In the genomic region with DNA sequence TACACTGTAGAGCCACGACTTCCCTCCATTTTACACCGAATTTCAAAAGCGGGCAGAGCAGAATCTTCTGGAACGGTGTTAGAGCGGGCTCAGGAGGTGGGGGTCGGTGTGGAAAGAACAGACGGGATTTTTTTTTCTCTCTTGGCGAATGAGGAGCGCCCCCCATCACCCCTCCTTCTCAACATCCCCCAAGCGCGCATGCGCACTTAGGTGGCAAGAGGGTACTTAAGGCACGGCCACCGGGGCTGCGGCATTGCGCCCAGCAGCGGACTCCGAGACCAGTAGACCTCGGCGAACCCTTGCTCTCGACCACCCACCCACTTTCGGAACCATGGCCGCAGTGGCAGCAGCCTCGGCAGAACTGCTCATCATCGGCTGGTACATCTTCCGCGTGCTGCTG, we compare ENCODE assay signal across 8 mouse cellular contexts. TPM values are rescaled to one million over a fixed set of nuclear protein-coding genes. Genes with fewer than 3 reads are reported as not detected.
DNase-seq lines count a peak whose midpoint lies in the region; ATAC-seq and TF ChIP-seq lines count a peak whose summit lies in the region.

A gene (plus strand): TSS at position 221 of the 400 bp plus-strand sequence.

- intact Hi-C loops in heart, adult 2 months (cut with DNase I) = no loop called here

- H3K27ac ChIP-seq in heart, adult 2 months = no peak within 1 kb of the TSS
- peak within 1 kb of the TSS; percentile 71 for H3K27ac ChIP-seq in hindbrain, embryonic 11.5 days (ENCODE audit: low read depth, low read length)
- peak within 1 kb of the TSS; percentile 65 for H3K27ac ChIP-seq in limb, embryonic 14.5 days (replicated peaks; ENCODE audit: low read depth, low read length)
- H3K27ac ChIP-seq in neural tube, embryonic 15.5 days (replicated peaks) = peak within 1 kb of the TSS; percentile 87

- no peaks in the 10 kb centered on the region; the same call in 1 of the 2 replicates for H3K9me3 ChIP-seq in hindbrain, embryonic 11.5 days (ENCODE audit: control insufficient read depth, low read length)
- peaks cover 58% of the 10 kb centered on the region for H3K9me3 ChIP-seq in limb, embryonic 14.5 days (ENCODE audit: control insufficient read depth, low read length)
- H3K9me3 ChIP-seq in neural tube, embryonic 15.5 days (replicated peaks) = peaks cover 7% of the 10 kb centered on the region

- no peak for DNase-seq in heart, adult 2 months
- DNase-seq in heart, adult 11 months = no peak
- DNase-seq in ES-CJ7 (ENCODE audit: low read depth, low spot score) = peak; percentile 54
- peak; percentile 73 to 86 for DNase-seq in cerebellum, postnatal 4 days (ENCODE audit: low spot score in 2 of 2)
- DNase-seq in hindbrain, embryonic 11.5 days (ENCODE audit: low spot score) = peak; percentile 91
- DNase-seq in limb, embryonic 14.5 days (ENCODE audit: low spot score) = peak; percentile 63
- DNase-seq in c-Kit-positive CD71-positive TER-119-positive erythroid progenitor cells, embryonic 14.5 days (ENCODE audit: low spot score) = no peak

- peak within 1 kb of the TSS; percentile 72 for H3K4me2 ChIP-seq in hindbrain, embryonic 11.5 days (replicated peaks; ENCODE audit: low read depth, low read length)
- H3K4me2 ChIP-seq in limb, embryonic 14.5 days (replicated peaks; ENCODE audit: low read depth, low read length, severe bottlenecking) = peak within 1 kb of the TSS; percentile 53
- H3K4me2 ChIP-seq in neural tube, embryonic 15.5 days = peak within 1 kb of the TSS; percentile 63

- no peak within 1 kb of the TSS for H3K9ac ChIP-seq in heart, adult 2 months (ENCODE audit: low read depth, low read length)
- peak within 1 kb of the TSS; percentile 78 for H3K9ac ChIP-seq in hindbrain, embryonic 11.5 days (ENCODE audit: low read depth, low read length)
- H3K9ac ChIP-seq in limb, embryonic 14.5 days (ENCODE audit: low read depth, low read length, severe bottlenecking) = peak within 1 kb of the TSS; percentile 71
- peak within 1 kb of the TSS; percentile 59 for H3K9ac ChIP-seq in neural tube, embryonic 15.5 days (replicated peaks)

- no peak for TF ChIP-seq POLR2A in heart, adult 2 months (IDR thresholded peaks at IDR 0.05; ENCODE audit: insufficient read depth, low read depth, low read length)
- TF ChIP-seq POLR2A in limb, embryonic 14.5 days (IDR thresholded peaks at IDR 0.05; ENCODE audit: borderline replicate concordance, extremely low read depth, insufficient read depth, insufficient read length) = peak; percentile 99

- no peaks in the 10 kb centered on the region; the same call in 1 of the 2 replicates for H3K79me2 ChIP-seq in heart, adult 2 months (replicated peaks; ENCODE audit: control insufficient read depth, insufficient read depth, low read length)

- ATAC-seq in hindbrain, embryonic 11.5 days (ENCODE audit: low FRiP score) = peak; percentile 74
- ATAC-seq in limb, embryonic 14.5 days (ENCODE audit: low FRiP score, low read depth) = peak; percentile 45
- peak; percentile 71 for ATAC-seq in neural tube, embryonic 15.5 days (ENCODE audit: low FRiP score)

- H3K27me3 ChIP-seq in heart, adult 2 months (ENCODE audit: control insufficient read depth, insufficient read depth, low read length) = no peaks in the 10 kb centered on the region
- no peaks in the 10 kb centered on the region for H3K27me3 ChIP-seq in hindbrain, embryonic 11.5 days (ENCODE audit: control insufficient read depth, insufficient read depth, low read length)
- no peaks in the 10 kb centered on the region for H3K27me3 ChIP-seq in limb, embryonic 14.5 days (ENCODE audit: control insufficient read depth, insufficient read depth, low read length)
- no peaks in the 10 kb centered on the region for H3K27me3 ChIP-seq in neural tube, embryonic 15.5 days (replicated peaks)

- H3K4me1 ChIP-seq in heart, adult 2 months (ENCODE audit: control insufficient read depth, insufficient read depth, low read length) = peaks cover 3% of the 10 kb centered on the region
- H3K4me1 ChIP-seq in hindbrain, embryonic 11.5 days (replicated peaks; ENCODE audit: control insufficient read depth, insufficient read depth, low read length) = peaks cover 4% of the 10 kb centered on the region; the same call in 1 of the 2 replicates
- peaks cover 24% of the 10 kb centered on the region for H3K4me1 ChIP-seq in limb, embryonic 14.5 days (ENCODE audit: control insufficient read depth, insufficient read depth, low read length)
- H3K4me1 ChIP-seq in neural tube, embryonic 15.5 days = peaks cover 54% of the 10 kb centered on the region

- no peak for TF ChIP-seq EP300 in heart, adult 2 months (IDR thresholded peaks at IDR 0.05; ENCODE audit: insufficient read depth, low read depth, low read length)

- TF ChIP-seq CTCF in heart, adult 2 months (IDR thresholded peaks at IDR 0.05) = no peak

- WGBS in heart, adult 2 months = 56% methylated on average over 27 of the region's 27 CpGs
- WGBS in hindbrain, embryonic 11.5 days = 51% methylated on average over 27 of the region's 27 CpGs
- 56% methylated on average over 26 of the region's 27 CpGs for WGBS in limb, embryonic 14.5 days
- WGBS in neural tube, embryonic 15.5 days = 50% methylated on average over 26 of the region's 27 CpGs

- H3K4me3 ChIP-seq in heart, adult 2 months = peak within 1 kb of the TSS; percentile 44
- H3K4me3 ChIP-seq in hindbrain, embryonic 11.5 days (ENCODE audit: low read depth, low read length) = peak within 1 kb of the TSS; percentile 62
- H3K4me3 ChIP-seq in limb, embryonic 14.5 days (replicated peaks; ENCODE audit: low read length) = peak within 1 kb of the TSS; percentile 53
- H3K4me3 ChIP-seq in neural tube, embryonic 15.5 days (replicated peaks) = peak within 1 kb of the TSS; percentile 49

- no peaks in the 10 kb centered on the region; the same call in 1 of the 2 replicates for H3K36me3 ChIP-seq in heart, adult 2 months (ENCODE audit: control insufficient read depth, insufficient read depth, low read length)
- H3K36me3 ChIP-seq in hindbrain, embryonic 11.5 days (ENCODE audit: control insufficient read depth, insufficient read depth, low read length) = peaks cover 13% of the 10 kb centered on the region
- peaks cover 38% of the 10 kb centered on the region for H3K36me3 ChIP-seq in limb, embryonic 14.5 days (ENCODE audit: control insufficient read depth, insufficient read depth, low read length)
- H3K36me3 ChIP-seq in neural tube, embryonic 15.5 days = peaks cover 55% of the 10 kb centered on the region

RNA-seq across cellular contexts. Expression of the gene that starts here (rescaled TPM):
- under 1 TPM; 0.29 to 0.39 TPM for total RNA-seq in heart, adult 2 months (2021)
- 6.0 TPM in 2 replicates for polyA plus RNA-seq in heart, adult 2 months (2012; rRNA removed)
- 1,515 and 1,745 TPM in 2 replicates for polyA plus RNA-seq in hindbrain, embryonic 11.5 days (2014; fragmentation: Nextera tagmentation; extraction: Ambion mirVana)
- polyA plus RNA-seq in limb, embryonic 14.5 days (2012; rRNA removed) = 452 and 589 TPM in 2 replicates
- 299 and 356 TPM in 2 replicates for polyA plus RNA-seq in limb, embryonic 14.5 days (2014; fragmentation: Nextera tagmentation; extraction: Ambion mirVana)
- 3,438 and 4,597 TPM in 2 replicates for polyA plus RNA-seq in neural tube, embryonic 15.5 days (2015; fragmentation: Nextera tagmentation; extraction: Ambion mirVana)

Comparison
In these comparisons a context has a peak if more than half of its experiments do, and no peak if none do; other contexts are left out.
1. RNA of the gene that starts here (polyA plus RNA-seq): 3,438 to 4,597 TPM in neural tube, embryonic 15.5 days, 1,515 to 1,745 TPM in hindbrain, embryonic 11.5 days and 299 to 589 TPM in limb, embryonic 14.5 days; 6.0 TPM in heart, adult 2 months; every median in the first group is over 10 times any median in the second.
2. DNase-seq: peak in ES-CJ7 (single experiment), cerebellum, postnatal 4 days (2 of 2), hindbrain, embryonic 11.5 days (single experiment) and limb, embryonic 14.5 days (single experiment); none in heart, adult 2 months (0 of 2), heart, adult 11 months (single experiment) and c-Kit-positive CD71-positive TER-119-positive erythroid progenitor cells, embryonic 14.5 days (single experiment).
3. Peak in every context shown above with its lines, with median percentiles within 50 percentile points of each other: H3K4me3 ChIP-seq, ATAC-seq and H3K4me2 ChIP-seq.